Mouse (Mus musculus) heart, adult 9 months (tissue): Measurements from ENCODE around the gene 1700017D01Rik.

ENCODE experiments used
- DNase-seq, 2 experiments: peaks; one replicate each; pipeline ENCODE4 v3.0.0; 2022; ENCODE audit warnings: low spot score in 2 of 2

1700017D01Rik gene

DNA sequence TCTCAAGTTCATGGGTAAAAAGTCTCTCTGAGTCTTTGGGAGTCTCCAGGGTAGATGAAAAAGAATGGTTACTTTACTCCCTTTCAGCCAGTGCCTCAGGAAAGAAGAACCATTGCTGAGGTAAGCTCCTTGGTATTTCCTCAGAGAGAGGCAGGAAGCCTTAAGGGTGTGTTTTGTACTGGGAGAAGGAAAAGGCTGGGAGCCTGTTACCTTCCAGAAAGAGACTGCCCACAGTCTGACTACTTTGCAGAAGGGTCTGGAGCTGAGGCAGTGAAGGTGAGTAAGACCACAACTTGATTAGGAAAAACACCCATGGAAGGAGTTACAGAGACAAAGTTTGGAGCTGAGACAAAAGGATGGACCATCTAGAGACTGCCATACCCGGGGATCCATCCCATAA, 82.2 kb downstream of the 1700017D01Rik start:
- DNase-seq = peak; percentile 38 to 66

DNA sequence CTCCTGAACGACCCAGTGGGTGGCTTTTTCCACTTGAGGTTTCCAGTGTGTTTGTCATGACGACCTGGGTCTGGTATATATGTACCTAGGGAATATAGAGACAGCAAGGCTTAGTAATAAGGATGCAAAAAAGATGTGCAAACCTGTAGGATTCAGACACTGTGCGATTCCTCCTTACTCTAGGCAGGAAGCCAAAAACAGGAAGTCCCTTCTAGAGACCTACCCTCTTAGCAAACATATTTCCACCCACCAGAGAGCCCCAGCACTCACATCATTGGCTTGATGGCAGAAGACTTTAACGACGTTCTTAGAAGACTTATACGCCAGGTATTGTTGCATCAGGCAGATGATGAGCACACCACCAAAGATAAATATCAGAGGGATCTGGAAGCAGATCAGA, 82.7 kb downstream of the 1700017D01Rik start:
- DNase-seq = peak in 1 of 2 experiments; percentile 33
